Mouse (Mus musculus) G1E (cell line): Measurements from ENCODE around the gene Pdia3. TPM values are rescaled to one million over a fixed set of nuclear protein-coding genes. Genes with fewer than 3 reads are reported as not detected.

Source experiments
- ATAC-seq: 2 replicates; pipeline ENCODE4 v1.8.0; 2016; ENCODE audit warnings: mild to moderate bottlenecking; ENCODE audit not compliant: insufficient number of reproducible peaks, poor library complexity, low FRiP score, severe bottlenecking; ENCODE audit errors: extremely low read depth
- DNase-seq: peaks from one replicate; pipeline ENCODE4 v3.0.0; 2012; ENCODE audit warnings: low spot score
- H3K27me3 ChIP-seq: 2 replicates; pipeline ENCODE4 v1.6.1; 2012; ENCODE audit warnings: mild to moderate bottlenecking, low read length, inconsistent platforms; ENCODE audit not compliant: insufficient read depth
- H3K36me3 ChIP-seq: replicated peaks from 2 replicates; pipeline ENCODE3; 2012; ENCODE audit warnings: mild to moderate bottlenecking, inconsistent platforms
- H3K4me1 ChIP-seq: 2 replicates; pipeline ENCODE4 v1.6.1; 2012; ENCODE audit warnings: low read depth, low read length, inconsistent platforms, mixed read lengths; ENCODE audit not compliant: insufficient read depth
- H3K4me3 ChIP-seq: 2 replicates; pipeline ENCODE4 v1.5.1; 2012; ENCODE audit warnings: low read depth, mild to moderate bottlenecking, inconsistent platforms, low read length, moderate library complexity, mixed read lengths
- H3K9me3 ChIP-seq: replicated peaks from 2 replicates; pipeline ENCODE4 v1.6.1; 2012; ENCODE audit warnings: inconsistent platforms
- CTCF ChIP-seq: IDR thresholded peaks from 2 replicates; pipeline ENCODE4 v1.5.1; 2012; ENCODE audit warnings: low read depth, low read length, inconsistent platforms, mixed read lengths
- GATA1 ChIP-seq: IDR thresholded peaks from 2 replicates; pipeline ENCODE4 v1.6.1; 2012; ENCODE audit warnings: borderline replicate concordance, low read length, inconsistent platforms, mixed read lengths
- GATA2 ChIP-seq: IDR thresholded peaks from 2 replicates; pipeline ENCODE4 v1.6.1; 2012; ENCODE audit warnings: low read depth, low read length, inconsistent platforms, borderline replicate concordance
- POLR2AphosphoS5 ChIP-seq: IDR thresholded peaks from 2 replicates; pipeline ENCODE4 v1.6.1; 2012; ENCODE audit warnings: low read depth, low read length, inconsistent platforms; ENCODE audit not compliant: insufficient replicate concordance
- TAL1 ChIP-seq: conservative IDR thresholded peaks from 2 replicates; pipeline ENCODE4 v1.6.1; 2012; ENCODE audit warnings: low read depth, low read length, inconsistent platforms, mixed read lengths
- polyA plus RNA-seq: library from polyadenylated mRNA; stranded (reverse); fragments of >175 nt; gene quantifications from 2 replicates; pipeline ENCODE4 v1.2.3, GENCODE M21; 2012
- total RNA-seq, 2 experiments: library from RNA; stranded (forward) in 1 of 2; stranded (reverse) in 1 of 2; fragments of 200-1000 nt in 1 of 2; fragments of >200 nt in 1 of 2; fragmentation: Nextera tagmentation in 1 of 2; gene quantifications; 2 replicates each; pipeline ENCODE4 v1.2.3; 2014 to 2017

Pdia3 gene
- total and polyA plus RNA-seq, 3 experiments: 104 to 315 (median 233) TPM

GRCm38 (mm10) chr2:121446506-121446905, 32.9 kb downstream of the Pdia3 start:
- ATAC-seq (no peak), DNase-seq (no peak)
- H3K9me3 ChIP-seq: no peaks in the 10 kb centered on the region
- TF ChIP-seq CTCF: no peak
- no peak for TF ChIP-seq TAL1
- TF ChIP-seq POLR2AphosphoS5: no peak
- no peak for TF ChIP-seq GATA1
- TF ChIP-seq GATA2: no peak
- no peak overlapping the region; the same call in 1 of the 2 replicates for H3K4me3 ChIP-seq
- 0 out of 2 replicates have a peak, but pooled peaks cover 2% of the 10 kb centered on the region for H3K27me3 ChIP-seq
- peaks cover 70% of the 10 kb centered on the region for H3K4me1 ChIP-seq
- peaks cover 17% of the 10 kb centered on the region for H3K36me3 ChIP-seq

GRCm38 (mm10) chr2:121447006-121447405, 33.4 kb downstream of the Pdia3 start:
- Histone ChIP-seq H3K4me3 (no peak overlapping the region), H3K36me3 (peaks cover 18% of the 10 kb centered on the region), H3K9me3 (no peaks in the 10 kb centered on the region), H3K27me3 (no peaks in the 10 kb centered on the region), H3K4me1 (peaks cover 69% of the 10 kb centered on the region)
- DNase-seq (no peak), ATAC-seq (no peak)
- TF ChIP-seq TAL1 (no peak), GATA1 (no peak)

GRCm38 (mm10) chr2:121448136-121448535, 34.6 kb downstream of the Pdia3 start:
- TF ChIP-seq GATA1: no peak
- TF ChIP-seq TAL1: no peak
- no peak for TF ChIP-seq CTCF
- peaks cover 65% of the 10 kb centered on the region for H3K4me1 ChIP-seq
- ATAC-seq: no peak
- DNase-seq: no peak
- H3K9me3 ChIP-seq: no peaks in the 10 kb centered on the region
- no peaks in the 10 kb centered on the region for H3K27me3 ChIP-seq
- peaks cover 29% of the 10 kb centered on the region for H3K36me3 ChIP-seq
- H3K4me3 ChIP-seq: peak overlapping the region; percentile 91

DNA sequence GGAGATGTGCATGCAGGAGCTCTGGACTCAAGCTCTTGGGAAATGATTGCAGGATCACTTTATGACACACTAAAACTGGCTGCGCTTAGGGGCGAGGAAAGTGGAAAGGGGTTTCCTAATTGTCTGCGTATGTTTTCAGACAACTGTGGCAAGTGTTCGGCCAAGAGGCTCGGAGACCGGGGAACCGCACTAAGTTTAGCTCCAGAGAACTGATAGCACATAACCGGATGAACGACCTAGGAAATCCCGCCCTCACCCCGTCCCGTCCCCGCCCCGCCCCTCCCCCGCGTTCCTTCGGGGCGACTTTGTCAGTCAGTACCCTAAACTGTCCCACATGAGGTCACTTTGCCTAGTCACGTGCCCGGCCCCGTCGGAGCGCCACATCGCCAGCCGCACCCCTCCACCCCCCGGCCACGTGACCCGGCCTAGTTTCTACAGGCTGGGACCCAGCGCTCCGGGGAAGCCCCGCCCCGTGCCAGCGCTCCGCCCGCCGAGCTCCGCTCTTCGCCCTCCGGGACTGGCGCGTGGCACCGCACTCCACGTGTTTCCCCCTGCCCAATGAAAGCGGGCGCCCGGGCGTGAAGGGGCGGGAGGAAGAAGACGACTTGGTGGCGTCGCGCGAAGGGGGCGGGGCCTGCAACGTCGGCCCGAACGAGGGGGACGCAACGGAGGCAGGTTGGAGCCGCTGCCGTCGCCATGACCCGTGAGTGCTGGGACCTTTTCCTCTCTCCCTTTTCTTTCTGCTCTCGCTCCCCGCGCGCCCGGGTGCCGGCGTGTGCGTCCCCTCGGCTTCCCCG, 35.4 kb downstream of the Pdia3 start, which contains the start of gene Serf2:
TSS of gene Serf2 (plus strand) at position 457 of the 797 bp plus-strand sequence.
- peaks cover 68% of the 10 kb centered on the region for H3K4me1 ChIP-seq
- DNase-seq: peak; percentile 96
- no peaks in the 10 kb centered on the region for H3K27me3 ChIP-seq
- H3K4me3 ChIP-seq: peak within 1 kb of the TSS; percentile 91
- TF ChIP-seq CTCF (no peak), GATA2 (no peak), GATA1 (no peak), TAL1 (no peak), POLR2AphosphoS5 (no peak)
- no peaks in the 10 kb centered on the region for H3K9me3 ChIP-seq
- peak; percentile 91 for ATAC-seq
- peaks cover 37% of the 10 kb centered on the region for H3K36me3 ChIP-seq

- TF ChIP-seq GATA1: no peak
- no peak for TF ChIP-seq GATA2
- no peak for TF ChIP-seq TAL1
- no peak for TF ChIP-seq CTCF
- no peak for TF ChIP-seq POLR2AphosphoS5
- Histone ChIP-seq H3K36me3 (peaks cover 44% of the 10 kb centered on the region), H3K27me3 (no peaks in the 10 kb centered on the region), H3K9me3 (no peaks in the 10 kb centered on the region), H3K4me3 (peak overlapping the region; percentile 91), H3K4me1 (peaks cover 65% of the 10 kb centered on the region)
- DNase-seq (peak; percentile 20), ATAC-seq (no peak)
These were observed 36.0 kb downstream of the Pdia3 start for GRCm38 (mm10) chr2:121449545-121450011.

DNA sequence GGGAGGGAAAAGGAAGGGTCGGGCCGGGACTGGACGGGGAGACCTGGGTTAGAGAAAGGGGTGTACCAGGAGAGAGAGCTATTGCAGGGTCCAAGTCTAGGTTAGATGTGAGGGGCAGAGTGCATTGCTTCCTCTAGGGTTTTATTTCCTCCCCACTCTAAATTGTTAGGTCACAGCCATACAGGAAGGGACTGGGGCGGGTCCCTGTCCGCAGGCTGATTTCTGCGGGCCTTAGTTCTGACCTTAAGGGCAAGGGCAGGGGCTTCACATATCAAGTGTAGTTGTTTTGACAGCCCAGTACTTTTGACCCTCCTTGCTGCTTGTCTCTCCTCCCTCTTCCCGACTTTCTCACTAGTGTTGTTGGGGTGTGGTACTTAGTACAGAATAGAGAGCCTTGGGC, 36.5 kb downstream of the Pdia3 start:
- no peaks in the 10 kb centered on the region for H3K27me3 ChIP-seq
- no peak for TF ChIP-seq CTCF
- no peak for TF ChIP-seq GATA1
- TF ChIP-seq POLR2AphosphoS5: no peak
- no peak for TF ChIP-seq GATA2
- no peak for TF ChIP-seq TAL1
- DNase-seq (peak; percentile 30), ATAC-seq (no peak)
- peak overlapping the region; percentile 91 for H3K4me3 ChIP-seq
- H3K36me3 ChIP-seq: peaks cover 49% of the 10 kb centered on the region
- peaks cover 65% of the 10 kb centered on the region for H3K4me1 ChIP-seq
- no peaks in the 10 kb centered on the region for H3K9me3 ChIP-seq

GRCm38 (mm10) chr2:121452361-121452760, 38.8 kb downstream of the Pdia3 start:
- peaks cover 57% of the 10 kb centered on the region for H3K36me3 ChIP-seq
- no peaks in the 10 kb centered on the region for H3K9me3 ChIP-seq
- TF ChIP-seq POLR2AphosphoS5: no peak
- TF ChIP-seq CTCF: no peak
- TF ChIP-seq GATA2: no peak
- no peak for TF ChIP-seq GATA1
- TF ChIP-seq TAL1: no peak
- peaks cover 61% of the 10 kb centered on the region for H3K4me1 ChIP-seq
- H3K27me3 ChIP-seq: no peaks in the 10 kb centered on the region
- no peak for ATAC-seq
- H3K4me3 ChIP-seq: no peak overlapping the region
- DNase-seq: no peak
